In genomic region chr15:12739277-12740247, GRCm38 (mm10) we compare ENCODE assay signal across 8 mouse cellular contexts. TPM values are rescaled to one million over a fixed set of nuclear protein-coding genes. Genes with fewer than 3 reads are reported as not detected.
DNase-seq lines count a peak whose midpoint lies in the region; ATAC-seq lines count a peak whose summit lies in the region.

Gene Pdzd2 (minus strand): TSS chr15:12739924.

- DNase-seq in adrenal gland, postnatal 10 days: peak; percentile 94
- peak; percentile 97 for DNase-seq in embryo, embryonic 9.5 days (ENCODE audit: extremely low spot score)
- peak; percentile 88 to 93 for DNase-seq in gastrocnemius, postnatal 36 days
- DNase-seq in left cerebral cortex, adult 8-10 months (ENCODE audit: low spot score in 2 of 2): peak; percentile 90 to 98
- peak; percentile 98 for DNase-seq in right cerebral cortex, postnatal 25 days
- peak; percentile 82 for DNase-seq in urinary bladder, postnatal 25 days (ENCODE audit: low spot score)

- intact Hi-C loops in gastrocnemius, postnatal 36 days (cut with DNase I): loop anchor here (2.0 to 5.0 kb wide), 3 partner anchors 48 to 155 kb away; no protein-coding TSS in a partner anchor

- ATAC-seq in inflammation-experienced regulatory T-cells, adult 6 months: peak; percentile 28
- ATAC-seq in megakaryocyte, adult 5-6 weeks (ENCODE audit: poor library complexity, severe bottlenecking): peak; percentile 21; the same call in 1 of the 2 replicates

RNA-seq across cellular contexts. Expression of gene Pdzd2, which starts in this region (rescaled TPM):
- 10 to 100 TPM; 26.2 to 44.2 TPM for total RNA-seq in adrenal gland, postnatal 10 days (2021)
- 10 to 100 TPM; 17.0 to 19.0 TPM for total RNA-seq in gastrocnemius, postnatal 36 days (2021)
- under 1 TPM; 0.34 to 0.46 (median 0.40) TPM for polyA plus RNA-seq in inflammation-experienced regulatory T-cells, adult 6 months (2017; shearing (Covaris generic))
- total RNA-seq in left cerebral cortex, adult 8-10 months (2022): 10 to 100 TPM; 67.0 to 85.4 (median 77.8) TPM
- total RNA-seq in megakaryocyte, adult 5-6 weeks (2015): 0.22 and 1.4 TPM in 2 replicates
- total RNA-seq in megakaryocyte, adult 5-6 weeks (2017): 0.41 and 0.59 TPM in 2 replicates

Comparison
In these comparisons a context has a peak if more than half of its experiments do, and no peak if none do; other contexts are left out.
1. Peak in every context shown above with its lines: DNase-seq and ATAC-seq.
2. RNA of gene Pdzd2 (total RNA-seq): 67.0 to 85.4 TPM in left cerebral cortex, adult 8-10 months, 26.2 to 44.2 TPM in adrenal gland, postnatal 10 days and 17.0 to 19.0 TPM in gastrocnemius, postnatal 36 days; 0.22 to 1.4 TPM in megakaryocyte, adult 5-6 weeks; every median in the first group is over 4 times any median in the second.
3. Peak in ATAC-seq in inflammation-experienced regulatory T-cells, adult 6 months; RNA of the gene not detected or under 1 TPM.